Mouse (Mus musculus) hindbrain, embryonic 14.5 days (tissue): ENCODE data around the gene Apbb1ip. TPM values are rescaled to one million over a fixed set of nuclear protein-coding genes. Genes with fewer than 3 reads are reported as not detected.

Experiments used
- ATAC-seq: fragments of 200-750 bp; cut with Nextera tagmentation; 2 replicates; pipeline ENCODE4 v1.8.0; 2017; ENCODE audit warnings: moderate number of reproducible peaks, mild to moderate bottlenecking, moderate TSS enrichment, moderate library complexity; ENCODE audit not compliant: low FRiP score
- DNase-seq: peaks from one replicate; pipeline ENCODE4 v3.0.0-alpha.2; 2015; ENCODE audit warnings: low spot score
- H3K27ac ChIP-seq: fragments of 300-500 bp; sonication (generic); 2 replicates; pipeline ENCODE4 v1.5.1; 2014; ENCODE audit warnings: mild to moderate bottlenecking, moderate library complexity
- H3K27me3 ChIP-seq: fragments of 300-500 bp; sonication (generic); 2 replicates; pipeline ENCODE4 v1.6.1; 2014; ENCODE audit warnings: mild to moderate bottlenecking, low read length, mixed read lengths; ENCODE audit not compliant: control insufficient read depth, insufficient read depth
- H3K36me3 ChIP-seq: fragments of 300-500 bp; sonication (generic); replicated peaks from 2 replicates; pipeline ENCODE4 v1.6.1; 2014; ENCODE audit not compliant: control insufficient read depth, insufficient read depth
- H3K4me1 ChIP-seq: fragments of 300-500 bp; sonication (generic); replicated peaks from 2 replicates; pipeline ENCODE4 v1.6.1; 2014; ENCODE audit warnings: antibody characterized with exemption, low read length, mixed read lengths; ENCODE audit not compliant: control insufficient read depth, insufficient read depth
- H3K4me2 ChIP-seq: fragments of 300-500 bp; sonication (generic); replicated peaks from 2 replicates; pipeline ENCODE4 v1.6.1; 2014; ENCODE audit warnings: mild to moderate bottlenecking, moderate library complexity
- H3K4me3 ChIP-seq: fragments of 300-500 bp; sonication (generic); replicated peaks from 2 replicates; pipeline ENCODE4 v1.5.1; 2014; ENCODE audit warnings: mild to moderate bottlenecking, low read length
- H3K9ac ChIP-seq: fragments of 300-500 bp; sonication (generic); 2 replicates; pipeline ENCODE4 v1.6.1; 2014
- H3K9me3 ChIP-seq: fragments of 300-500 bp; sonication (generic); 2 replicates; pipeline ENCODE4 v1.6.1; 2016; ENCODE audit warnings: low read length; ENCODE audit not compliant: control insufficient read depth
- WGBS: fragments of 180-500 bp; shearing (Covaris S2); extraction: QIAGEN DNeasy Blood & Tissue Kit; methylation state at CpG from one replicate; pipeline ENCODE4 v1.1.7; 2014; 5-methylcytosine and 5-hydroxymethylcytosine counted together
- polyA plus RNA-seq: library from polyadenylated mRNA; unstranded; fragments of >200 nt; fragmentation: Nextera tagmentation; extraction: Ambion mirVana; gene quantifications from 2 replicates; pipeline ENCODE4 v1.2.1, GENCODE M21; 2014

Apbb1ip gene
- 0.47 and 1.0 TPM in 2 replicates for polyA plus RNA-seq

- DNase-seq (no peak), ATAC-seq (no peak)
- Histone ChIP-seq H3K9me3 (no peaks in the 10 kb centered on the region), H3K4me3 (peak within 1 kb of the TSS; percentile 42), H3K4me2 (peak within 1 kb of the TSS; percentile 96), H3K36me3 (no peaks in the 10 kb centered on the region), H3K4me1 (0 out of 2 replicates have a peak, but pooled peaks cover 3% of the 10 kb centered on the region), H3K9ac (peak within 1 kb of the TSS; percentile 51), H3K27ac (no peak within 1 kb of the TSS), H3K27me3 (peaks cover 20% of the 10 kb centered on the region; the same call in 1 of the 2 replicates)
- WGBS = 28% methylated on average over 9 of the region's 9 CpGs
These were observed at the start of gene Apbb1ip for GRCm38 (mm10) chr2:22773549-22774180. Gene Apbb1ip, plus strand, starts transcription at chr2:22774094.

- DNase-seq = no peak
- ATAC-seq = no peak
- Histone ChIP-seq H3K9me3 (no peaks in the 10 kb centered on the region), H3K27me3 (no peaks in the 10 kb centered on the region), H3K27ac (no peak overlapping the region), H3K4me3 (no peak overlapping the region), H3K36me3 (no peaks in the 10 kb centered on the region), H3K4me1 (no peaks in the 10 kb centered on the region), H3K4me2 (no peak overlapping the region), H3K9ac (no peak overlapping the region)
- WGBS = 86% methylated on average over 1 of the region's 1 CpGs
These were observed 46.8 kb upstream of the Apbb1ip start for GRCm38 (mm10) chr2:22727113-22727512.

- Histone ChIP-seq H3K4me3 (no peak overlapping the region), H3K9ac (no peak overlapping the region), H3K9me3 (no peaks in the 10 kb centered on the region), H3K4me2 (no peak overlapping the region), H3K4me1 (no peaks in the 10 kb centered on the region), H3K27ac (no peak overlapping the region), H3K27me3 (no peaks in the 10 kb centered on the region), H3K36me3 (no peaks in the 10 kb centered on the region)
- 90% methylated on average over 2 of the region's 2 CpGs for WGBS
- DNase-seq = no peak
- no peak for ATAC-seq
These were observed 37.8 kb upstream of the Apbb1ip start for GRCm38 (mm10) chr2:22736134-22736533.

GRCm38 (mm10) chr2:22739369-22739768 is 34.5 kb upstream of the Apbb1ip start:
- 73% methylated on average over 1 of the region's 1 CpGs for WGBS
- Histone ChIP-seq H3K9me3 (no peaks in the 10 kb centered on the region), H3K27me3 (no peaks in the 10 kb centered on the region), H3K4me1 (no peaks in the 10 kb centered on the region), H3K27ac (no peak overlapping the region), H3K4me2 (no peak overlapping the region), H3K9ac (no peak overlapping the region), H3K36me3 (no peaks in the 10 kb centered on the region), H3K4me3 (no peak overlapping the region)
- DNase-seq (peak; percentile 36), ATAC-seq (no peak)

- H3K27ac ChIP-seq = no peak overlapping the region
- DNase-seq (no peak), ATAC-seq (no peak)
- H3K4me2 ChIP-seq = no peak overlapping the region
- no peaks in the 10 kb centered on the region for H3K36me3 ChIP-seq
- H3K4me1 ChIP-seq = no peaks in the 10 kb centered on the region
- no peaks in the 10 kb centered on the region for H3K9me3 ChIP-seq
- no peaks in the 10 kb centered on the region for H3K27me3 ChIP-seq
- WGBS = 82% methylated on average over 1 of the region's 1 CpGs
- no peak overlapping the region for H3K9ac ChIP-seq
- no peak overlapping the region for H3K4me3 ChIP-seq
These were observed 33.5 kb upstream of the Apbb1ip start for GRCm38 (mm10) chr2:22740441-22740840.

- no peaks in the 10 kb centered on the region for H3K4me1 ChIP-seq
- H3K4me3 ChIP-seq = no peak overlapping the region
- DNase-seq (no peak), ATAC-seq (no peak)
- H3K36me3 ChIP-seq = no peaks in the 10 kb centered on the region
- H3K27ac ChIP-seq = no peak overlapping the region
- H3K4me2 ChIP-seq = no peak overlapping the region
- no peaks in the 10 kb centered on the region for H3K27me3 ChIP-seq
- 70% methylated on average over 3 of the region's 3 CpGs for WGBS
- H3K9ac ChIP-seq = no peak overlapping the region
- no peaks in the 10 kb centered on the region for H3K9me3 ChIP-seq
These were observed 32.7 kb upstream of the Apbb1ip start for GRCm38 (mm10) chr2:22741222-22741621.

GRCm38 (mm10) chr2:22744121-22744761 is 29.7 kb upstream of the Apbb1ip start:
- no peaks in the 10 kb centered on the region for H3K36me3 ChIP-seq
- no peaks in the 10 kb centered on the region for H3K4me1 ChIP-seq
- no peaks in the 10 kb centered on the region for H3K27me3 ChIP-seq
- DNase-seq (no peak), ATAC-seq (no peak)
- WGBS = 1% methylated on average over 21 of the region's 38 CpGs
- no peak overlapping the region for H3K9ac ChIP-seq
- no peak overlapping the region for H3K27ac ChIP-seq
- no peak overlapping the region for H3K4me3 ChIP-seq
- H3K9me3 ChIP-seq = no peaks in the 10 kb centered on the region
- H3K4me2 ChIP-seq = no peak overlapping the region

- WGBS = 2% methylated on average over 19 of the region's 19 CpGs
- H3K4me2 ChIP-seq = no peak overlapping the region
- no peak overlapping the region for H3K9ac ChIP-seq
- no peaks in the 10 kb centered on the region for H3K36me3 ChIP-seq
- H3K4me3 ChIP-seq = no peak overlapping the region
- peak; percentile 48 for DNase-seq
- H3K9me3 ChIP-seq = no peaks in the 10 kb centered on the region
- H3K27me3 ChIP-seq = no peaks in the 10 kb centered on the region
- H3K4me1 ChIP-seq = no peaks in the 10 kb centered on the region
- ATAC-seq = no peak
- H3K27ac ChIP-seq = no peak overlapping the region
These were observed 29.0 kb upstream of the Apbb1ip start for GRCm38 (mm10) chr2:22744876-22745275.

- no peaks in the 10 kb centered on the region for H3K36me3 ChIP-seq
- H3K9me3 ChIP-seq = no peaks in the 10 kb centered on the region
- no peak overlapping the region for H3K9ac ChIP-seq
- no peak for ATAC-seq
- H3K27me3 ChIP-seq = no peaks in the 10 kb centered on the region
- DNase-seq = no peak
- no peak overlapping the region for H3K27ac ChIP-seq
- H3K4me3 ChIP-seq = no peak overlapping the region
- no peaks in the 10 kb centered on the region for H3K4me1 ChIP-seq
- H3K4me2 ChIP-seq = no peak overlapping the region
These were observed 27.1 kb upstream of the Apbb1ip start for GRCm38 (mm10) chr2:22746785-22747184.
